Mouse (Mus musculus) embryonic fibroblast, embryonic 13.5 days (primary cell): ENCODE measurements around the gene Milr1.

ENCODE experiments used
- CTCF ChIP-seq: IDR thresholded peaks from 2 replicates; pipeline ENCODE4 v1.5.1; 2011; ENCODE audit warnings: mild to moderate bottlenecking, control low read depth, low read length, moderate library complexity, borderline replicate concordance; ENCODE audit not compliant: insufficient read depth
- POLR2A ChIP-seq: IDR thresholded peaks from 2 replicates; pipeline ENCODE4 v1.6.1; 2011; ENCODE audit warnings: low read depth, mild to moderate bottlenecking, control low read depth, low read length, moderate library complexity

DNA sequence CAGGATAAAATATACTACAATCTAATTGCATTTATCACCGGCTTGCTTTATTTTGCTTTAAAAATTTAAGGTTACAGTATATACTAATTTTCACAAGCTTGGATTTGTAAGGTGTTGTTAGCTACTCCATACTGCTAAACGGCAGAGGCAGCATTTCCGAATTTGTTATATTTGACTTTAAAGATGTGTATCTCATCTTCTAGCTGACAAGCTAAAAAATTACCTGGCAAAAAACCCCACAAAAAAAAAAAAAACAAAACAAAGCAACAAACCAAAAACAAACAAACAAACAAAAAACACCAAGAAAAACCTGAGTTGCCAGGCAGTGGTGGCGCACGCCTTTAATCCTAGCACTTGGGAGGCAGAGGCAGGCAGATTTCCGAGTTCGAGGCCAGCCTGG lies 27.1 kb downstream of the Milr1 start:
- TF ChIP-seq CTCF = no peak
- no peak for TF ChIP-seq POLR2A
